Mouse (Mus musculus): ENCODE measurements around the gene Nptn.
"Not testable (repeated sequence)": the region's sequence is repeated elsewhere in the genome, so short reads cannot be mapped to it uniquely, and the experiment has no call there.

Gene Nptn

GRCm38 (mm10) chr9:58565945-58566344 lies 16.1 kb upstream of the Nptn start:
- not testable (repeated sequence) for DNase-seq

- peak; percentile 35 for DNase-seq
Observed at GRCm38 (mm10) chr9:58567682-58568081, 14.4 kb upstream of the Nptn start.

- no peak for DNase-seq
Observed at GRCm38 (mm10) chr9:58571001-58571400, 11.0 kb upstream of the Nptn start.

- peak; percentile 68 for DNase-seq
Observed at GRCm38 (mm10) chr9:58578669-58579068, 3.4 kb upstream of the Nptn start.

DNA sequence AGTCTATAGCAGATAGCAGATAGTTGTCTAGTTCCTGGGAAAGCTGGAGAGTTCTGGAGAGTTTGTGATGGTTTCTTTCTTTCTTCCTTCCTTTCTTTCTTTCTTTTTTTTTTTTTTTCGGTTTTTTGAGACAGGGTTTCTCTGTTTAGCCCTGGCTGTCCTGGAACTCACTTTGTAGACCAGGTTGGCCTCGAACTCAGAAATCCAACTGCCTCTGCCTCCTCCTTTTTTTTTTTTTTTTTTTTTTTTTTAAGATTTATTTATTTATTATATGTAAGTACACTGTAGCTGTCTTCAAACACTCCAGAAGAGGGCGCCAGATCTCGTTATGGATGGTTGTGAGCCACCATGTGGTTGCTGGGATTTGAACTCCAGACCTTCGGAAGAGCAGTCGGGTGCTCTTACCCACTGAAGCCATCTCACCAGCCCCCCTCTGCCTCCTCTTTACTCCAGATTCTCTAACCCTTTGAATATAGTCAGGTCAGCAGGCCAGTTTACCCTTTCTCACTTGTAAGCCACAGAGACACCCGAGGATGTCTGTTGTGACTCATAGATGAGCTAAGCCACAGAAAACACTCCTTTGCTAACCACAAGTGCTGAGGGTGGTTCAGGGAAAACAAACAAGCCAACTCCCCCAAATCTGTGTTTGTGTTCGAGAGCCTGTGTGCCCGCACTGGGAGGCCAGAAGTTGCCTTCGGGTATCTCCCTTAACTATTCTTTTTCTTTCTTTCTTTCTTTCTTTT lies 1.4 kb upstream of the Nptn start:
- not testable (repeated sequence) for DNase-seq

DNA sequence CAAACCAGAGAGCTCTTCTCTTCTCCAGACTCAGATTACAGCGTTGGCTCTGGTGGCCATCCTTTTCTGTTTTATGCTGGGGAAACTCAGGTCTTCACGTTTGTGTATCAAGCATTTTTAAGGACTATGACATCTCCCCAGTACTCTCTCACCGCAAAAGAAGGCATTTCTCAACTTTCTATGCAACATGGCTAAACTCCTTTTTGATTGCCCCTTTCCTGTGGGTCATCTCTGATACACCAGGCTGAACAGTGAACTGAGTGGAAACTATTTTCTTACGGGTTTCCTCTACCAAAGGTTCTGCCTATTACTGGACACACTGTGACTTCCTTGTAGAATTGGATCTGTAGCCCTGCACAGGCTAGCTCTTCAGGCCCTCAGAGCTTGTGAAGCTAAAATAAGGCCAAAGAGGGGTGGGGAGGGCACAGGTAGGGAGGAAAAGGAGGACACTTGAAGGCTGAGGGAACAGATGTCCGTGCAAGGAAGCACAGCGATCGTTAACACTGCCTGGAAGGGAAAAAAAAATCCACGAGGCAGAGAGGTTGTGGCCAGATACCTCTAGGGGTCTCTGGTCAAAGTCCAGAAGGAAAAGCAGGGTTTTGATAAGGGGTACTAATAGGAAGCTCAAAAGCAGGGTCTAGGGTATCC lies 633 bp upstream of the Nptn start:
- no peak for DNase-seq

- DNase-seq, result no peak
Observed at GRCm38 (mm10) chr9:58582581-58583266, 684 bp downstream of the Nptn start.

DNA sequence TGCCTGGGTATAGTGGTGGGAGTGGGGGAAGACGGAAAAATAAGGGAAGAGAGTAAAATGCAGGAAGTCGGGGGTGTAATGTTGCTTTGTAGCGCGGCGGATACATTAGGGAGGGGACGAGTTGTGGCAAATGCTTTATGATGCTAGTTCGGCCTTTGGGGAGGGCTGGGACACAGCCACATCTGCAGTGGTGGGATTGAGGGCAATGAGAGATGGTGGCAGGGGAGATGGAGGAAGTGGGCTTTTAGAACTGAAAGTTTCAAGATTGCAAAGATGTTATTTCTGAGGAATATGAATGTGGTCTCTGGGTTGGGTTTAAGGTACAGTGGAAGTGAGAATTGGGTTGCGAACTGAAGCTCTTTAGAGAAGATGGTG lies 1.2 kb downstream of the Nptn start:
- DNase-seq, result peak; percentile 41

DNA sequence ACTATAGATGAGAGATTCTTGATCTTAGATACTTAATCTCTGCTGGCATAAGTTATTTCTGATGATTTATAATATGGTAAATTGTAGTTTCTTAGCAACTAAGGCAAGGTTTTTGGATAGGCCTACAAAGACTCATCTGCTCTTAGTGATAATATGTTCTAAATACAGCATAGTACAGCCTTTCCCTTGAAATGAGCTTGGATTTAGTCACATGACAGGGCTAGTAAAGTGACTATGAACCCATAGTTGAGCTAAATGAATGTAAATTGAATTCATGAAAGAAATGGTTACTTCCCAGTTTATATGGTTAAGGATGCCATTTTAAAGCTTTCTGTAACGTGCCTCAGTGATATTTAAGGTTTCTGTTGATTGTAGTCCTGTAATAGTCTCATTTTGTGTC lies 2.3 kb downstream of the Nptn start:
- DNase-seq, result no peak

GRCm38 (mm10) chr9:58588657-58589056 lies 6.6 kb downstream of the Nptn start:
- DNase-seq, result no peak

DNA sequence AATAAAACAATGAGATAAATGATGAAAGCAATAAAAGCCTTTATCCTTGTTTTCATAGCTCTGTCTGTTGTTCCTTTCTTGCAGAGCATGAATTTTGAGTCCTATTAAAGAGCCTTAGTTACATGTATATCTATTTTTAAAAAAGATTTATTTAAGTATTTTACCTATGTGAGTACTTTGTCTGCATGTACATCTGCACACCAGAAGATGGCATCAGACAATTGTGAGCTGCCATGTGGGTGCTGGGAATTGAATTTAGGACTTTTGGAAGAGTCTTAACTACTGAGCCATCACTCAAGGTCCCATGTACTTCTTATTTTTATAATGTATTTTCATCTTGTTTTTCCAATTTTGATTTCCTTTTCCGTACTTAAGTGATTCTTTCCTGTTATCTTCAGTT lies 13.3 kb downstream of the Nptn start:
- DNase-seq, result no peak

DNA sequence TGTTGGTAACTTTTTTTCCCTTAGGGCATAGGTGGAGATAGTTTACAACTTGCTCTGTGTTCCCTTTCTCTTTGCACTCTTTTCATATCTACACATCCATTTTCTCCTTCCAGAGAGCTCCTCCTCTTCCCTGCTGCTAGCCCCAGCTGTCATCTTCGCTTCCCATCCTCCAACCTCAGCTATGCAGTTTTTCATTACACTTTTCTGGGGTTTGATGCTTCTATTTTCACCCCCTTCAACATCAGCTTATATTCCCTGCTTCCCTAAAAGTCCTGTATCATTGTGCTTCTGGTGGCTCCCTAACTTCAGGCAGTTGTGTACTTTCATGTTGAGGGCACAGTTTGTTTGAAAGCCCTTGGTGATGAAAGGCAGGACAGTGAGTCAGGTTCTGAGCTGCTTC lies 31.8 kb downstream of the Nptn start:
- DNase-seq, result no peak

DNA sequence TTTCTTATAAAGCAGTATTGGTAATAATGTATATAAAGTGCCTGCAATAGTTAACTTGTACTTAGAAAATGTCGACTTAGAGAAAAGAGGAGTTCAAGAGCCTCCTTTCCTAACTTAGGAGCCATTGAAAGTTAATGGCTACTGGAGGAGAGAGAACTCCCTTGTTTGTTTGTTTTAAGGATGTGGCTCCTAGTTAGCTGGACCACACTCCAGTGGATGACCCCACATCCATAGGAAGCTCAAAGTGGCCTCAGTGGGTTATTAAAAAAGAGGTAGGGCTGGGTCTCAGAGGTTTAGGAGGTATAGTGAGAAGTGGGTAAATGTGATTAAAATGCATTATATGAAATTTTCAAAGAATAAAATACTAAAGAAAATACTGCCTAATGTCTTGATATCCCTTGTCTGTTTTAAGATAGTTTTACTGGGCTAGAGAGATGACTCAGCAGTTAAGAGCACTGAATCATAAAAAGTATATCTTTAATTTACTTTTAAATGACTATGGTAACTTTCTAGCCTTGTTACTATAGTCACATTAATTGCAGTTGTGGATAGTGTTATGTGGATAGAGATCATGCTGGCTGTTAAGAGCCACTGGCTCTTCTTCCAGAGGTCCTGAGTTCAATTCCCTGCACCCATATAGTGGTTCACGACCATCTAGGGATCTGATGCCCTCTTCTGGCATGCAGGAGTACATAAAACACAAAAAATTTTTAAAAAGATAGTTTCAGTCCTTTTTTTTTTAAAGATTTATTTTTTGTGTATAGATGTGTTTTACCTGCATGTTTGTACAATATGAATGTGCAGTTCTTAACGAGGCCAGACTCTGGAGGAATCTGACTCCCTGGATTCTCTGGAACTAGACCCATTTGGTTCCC lies 33.3 kb downstream of the Nptn start:
- DNase-seq, result no peak

- DNase-seq, result no peak
Observed at GRCm38 (mm10) chr9:58623009-58623408, 41.0 kb downstream of the Nptn start.

DNA sequence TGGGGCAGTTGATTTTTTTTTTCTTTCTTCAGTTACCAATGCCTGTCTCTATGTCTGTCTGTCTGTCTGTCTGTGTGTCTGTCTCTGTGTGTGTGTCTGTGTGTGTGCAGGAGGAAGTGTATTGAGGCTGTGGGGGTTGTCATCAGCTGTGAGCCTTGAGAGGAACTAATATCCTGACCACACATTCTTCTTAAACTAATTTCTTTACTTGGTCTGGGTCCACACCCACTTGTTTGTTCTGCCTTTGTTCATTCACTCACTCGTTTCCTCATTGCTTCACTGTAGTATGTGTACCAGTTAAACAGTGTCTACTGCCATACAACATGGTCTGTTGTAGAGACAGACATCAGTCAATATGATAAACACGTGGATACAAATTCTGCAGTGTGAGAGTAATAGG lies 45.2 kb downstream of the Nptn start:
- no peak for DNase-seq

DNA sequence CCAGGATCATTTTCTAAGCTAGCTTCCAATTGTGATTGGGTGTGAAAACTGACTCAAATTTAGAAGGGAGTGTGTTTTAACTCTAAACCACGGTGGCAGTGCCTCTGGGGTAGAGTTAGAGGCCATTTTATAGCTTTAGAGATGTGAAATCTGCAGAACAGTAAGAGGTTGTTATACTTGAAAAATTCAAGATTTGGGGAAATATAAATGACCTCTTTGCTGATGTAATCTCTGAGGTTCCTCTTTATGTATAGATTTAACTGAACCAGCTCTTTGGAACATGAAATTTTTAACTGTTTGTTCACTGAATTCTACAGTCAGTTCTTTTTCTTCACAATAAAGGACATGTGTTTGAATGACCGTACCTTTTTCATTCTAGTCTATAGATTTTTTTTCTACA lies 48.4 kb downstream of the Nptn start:
- no peak for DNase-seq

DNA sequence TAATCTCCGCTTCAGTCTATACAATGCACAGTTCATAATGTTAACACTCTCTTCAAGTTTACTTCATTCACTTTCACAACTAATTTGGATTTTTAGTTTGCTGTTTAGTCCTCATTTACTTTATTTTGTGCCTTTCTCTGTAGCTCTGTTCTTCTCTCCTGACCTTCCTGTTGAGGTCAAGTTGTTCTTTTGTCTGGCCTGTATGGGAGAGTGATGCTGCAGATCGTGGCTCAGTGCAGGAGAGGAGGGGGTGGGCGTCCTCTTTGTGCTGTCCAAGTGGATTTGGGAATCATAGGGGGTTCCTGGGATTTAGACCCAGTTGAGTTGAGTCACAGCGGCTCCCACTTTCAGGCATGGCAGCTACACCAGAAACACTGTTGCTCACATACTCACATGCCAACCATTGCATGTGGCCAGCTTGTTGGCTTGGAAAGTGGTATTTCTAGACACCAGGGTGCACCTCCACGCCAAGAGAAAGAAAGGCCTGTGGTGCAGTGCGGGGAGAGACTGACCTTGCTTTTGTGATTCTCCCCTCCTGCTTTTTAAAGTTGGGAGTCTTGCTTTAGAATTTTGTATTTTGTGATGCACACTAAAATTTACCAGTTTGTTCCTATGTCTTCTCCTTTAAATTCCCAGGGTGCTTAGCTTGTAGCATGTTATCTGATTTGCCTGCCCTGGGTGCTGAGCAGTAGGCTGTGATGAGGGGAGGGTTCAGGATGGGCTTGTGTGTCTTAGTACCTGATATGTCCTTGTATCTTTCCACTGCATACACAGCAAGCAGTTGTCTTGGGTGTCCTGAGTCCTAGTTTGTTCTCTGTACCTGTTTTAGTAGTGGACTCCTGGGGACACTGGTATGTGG lies 66.6 kb downstream of the Nptn start:
- DNase-seq, result no peak

GRCm38 (mm10) chr9:58649265-58649626 lies 67.2 kb downstream of the Nptn start:
- no peak for DNase-seq

- DNase-seq, result peak; percentile 8
Observed at GRCm38 (mm10) chr9:58651993-58652392, 70.0 kb downstream of the Nptn start.

GRCm38 (mm10) chr9:58654494-58654893 lies 72.5 kb downstream of the Nptn start:
- no peak for DNase-seq

DNA sequence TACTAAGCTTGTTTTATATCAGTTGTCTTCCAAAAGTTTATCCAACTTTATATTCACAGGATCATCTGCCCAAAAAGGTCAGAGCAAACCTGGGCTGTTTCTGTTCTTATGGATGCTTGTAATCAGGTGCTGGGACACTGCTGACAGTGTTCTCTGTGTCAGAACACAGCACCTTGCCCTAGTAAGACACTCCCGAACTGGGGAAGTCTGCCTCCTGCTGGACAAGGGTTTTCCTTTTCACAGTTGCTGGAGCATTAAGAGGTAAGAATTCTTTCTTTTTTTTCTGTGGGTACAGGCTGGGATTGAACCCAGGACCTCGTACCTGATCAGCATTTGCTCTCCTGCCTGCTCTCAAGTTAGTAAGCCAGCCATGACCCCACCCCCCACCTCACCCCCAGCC lies 74.4 kb downstream of the Nptn start:
- DNase-seq, result no peak

- no peak for DNase-seq
Observed at GRCm38 (mm10) chr9:58656824-58657223, 74.8 kb downstream of the Nptn start.

All from thymus, postnatal 25 days (tissue).